Mouse (Mus musculus) neural tube, embryonic 11.5 days (tissue): ENCODE measurements around the gene Phlpp2. TPM values are rescaled to one million over a fixed set of nuclear protein-coding genes. Genes with fewer than 3 reads are reported as not detected.
A peak's percentile ranks its signal among the peaks of the same experiment; 100 is the strongest.
"Not testable (repeated sequence)": the region's sequence is repeated elsewhere in the genome, so short reads cannot be mapped to it uniquely, and the experiment has no call there.

Source experiments
- ATAC-seq: fragments of 200-750 bp; cut with Nextera tagmentation; 2 replicates; pipeline ENCODE4 v1.8.0; 2017; ENCODE audit warnings: moderate number of reproducible peaks, mild to moderate bottlenecking, moderate TSS enrichment, moderate library complexity; ENCODE audit not compliant: insufficient read depth, low FRiP score, low TSS enrichment
- DNase-seq: peaks from one replicate; pipeline ENCODE4 v3.0.0-alpha.2; 2015; ENCODE audit warnings: low spot score
- H3K27ac ChIP-seq: fragments of 300-500 bp; sonication (generic); 2 replicates; pipeline ENCODE4 v1.5.1; 2014; ENCODE audit warnings: low read depth, mild to moderate bottlenecking, low read length
- H3K27me3 ChIP-seq: fragments of 300-500 bp; sonication (generic); 2 replicates; pipeline ENCODE4 v1.6.1; 2014; ENCODE audit warnings: mild to moderate bottlenecking, low read length, mixed read lengths; ENCODE audit not compliant: control insufficient read depth, insufficient read depth
- H3K36me3 ChIP-seq: fragments of 300-500 bp; sonication (generic); 2 replicates; pipeline ENCODE4 v1.6.1; 2014; ENCODE audit warnings: mild to moderate bottlenecking, low read length, moderate library complexity, mixed read lengths; ENCODE audit not compliant: control insufficient read depth, insufficient read depth
- H3K4me1 ChIP-seq: fragments of 300-500 bp; sonication (generic); 2 replicates; pipeline ENCODE4 v1.6.1; 2014; ENCODE audit warnings: low read length, mixed read lengths; ENCODE audit not compliant: control insufficient read depth, insufficient read depth
- H3K4me2 ChIP-seq: fragments of 300-500 bp; sonication (generic); 2 replicates; pipeline ENCODE4 v1.6.1; 2014; ENCODE audit warnings: low read depth, mild to moderate bottlenecking, moderate library complexity
- H3K4me3 ChIP-seq: fragments of 300-500 bp; sonication (generic); 2 replicates; pipeline ENCODE4 v1.5.1; 2014; ENCODE audit warnings: low read depth, low read length
- H3K9ac ChIP-seq: fragments of 300-500 bp; sonication (generic); 2 replicates; pipeline ENCODE4 v1.6.1; 2014; ENCODE audit warnings: mild to moderate bottlenecking, low read length
- H3K9me3 ChIP-seq: fragments of 300-500 bp; sonication (generic); 2 replicates; pipeline ENCODE4 v1.6.1; 2016; ENCODE audit warnings: low read length; ENCODE audit not compliant: control insufficient read depth
- WGBS: fragments of 180-500 bp; shearing (Covaris S2); extraction: QIAGEN DNeasy Blood & Tissue Kit; methylation state at CpG from one replicate; pipeline ENCODE4 v1.1.7; 2014; 5-methylcytosine and 5-hydroxymethylcytosine counted together
- polyA plus RNA-seq: library from polyadenylated mRNA; unstranded; fragments of >200 nt; fragmentation: Nextera tagmentation; extraction: Ambion mirVana; gene quantifications from 2 replicates; pipeline ENCODE4 v1.2.1, GENCODE M21; 2014

Gene Phlpp2
- polyA plus RNA-seq, 1 experiment from 2014 or later, result 2.5 TPM

DNA sequence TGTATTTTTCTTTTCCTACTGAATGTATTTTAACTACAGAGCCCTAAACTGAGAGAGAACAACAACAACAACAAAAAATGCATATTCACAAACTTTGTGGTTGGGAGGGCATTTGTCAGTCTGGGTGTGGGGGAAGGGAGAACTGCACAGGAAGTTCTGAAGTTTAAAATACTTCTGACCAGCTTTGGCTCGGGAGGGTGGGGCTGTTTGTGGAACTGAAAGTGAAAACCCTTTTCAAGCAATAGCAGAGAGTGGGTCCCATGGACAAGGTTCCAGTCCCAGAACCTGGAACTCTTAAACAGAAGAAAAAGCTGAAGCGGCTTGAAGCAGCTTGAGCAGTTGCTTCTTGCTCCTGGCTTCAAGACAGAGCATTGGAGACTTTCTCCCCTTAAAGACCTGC is 4.9 kb upstream of the Phlpp2 start:
- no peak for DNase-seq

DNA sequence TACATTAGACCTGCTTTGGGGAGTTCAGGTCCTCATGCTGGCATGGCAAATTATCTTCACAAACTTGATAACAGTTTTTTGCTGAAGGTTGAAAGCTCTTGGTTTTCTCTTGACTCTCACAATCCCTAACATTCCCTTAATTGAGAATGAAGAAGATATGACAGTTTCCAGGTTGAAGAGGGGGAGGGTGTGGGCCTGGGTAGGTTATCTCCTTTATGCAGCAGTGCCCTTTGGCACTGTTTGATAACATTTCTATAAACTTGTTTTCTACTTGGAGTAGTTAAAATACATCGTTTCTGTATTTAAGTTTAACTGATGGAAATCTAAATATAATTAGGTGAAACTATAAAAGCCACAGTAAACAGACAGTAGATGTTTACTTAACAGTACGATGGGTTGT is 3.5 kb upstream of the Phlpp2 start:
- peaks cover 8% of the 10 kb centered on the region; the same call in 1 of the 2 replicates for H3K36me3 ChIP-seq

More for the DNA sequence above, 4.9 kb upstream of the Phlpp2 start:
- Histone ChIP-seq H3K9me3 (no peaks in the 10 kb centered on the region), H3K27me3 (no peaks in the 10 kb centered on the region), H3K27ac (no peak overlapping the region), H3K9ac (no peak overlapping the region), H3K4me1 (no peaks in the 10 kb centered on the region), H3K4me3 (no peak overlapping the region), H3K4me2 (no peak overlapping the region), H3K36me3 (peaks cover 8% of the 10 kb centered on the region; the same call in 1 of the 2 replicates)
- ATAC-seq, result no peak
- WGBS, result 87% methylated on average over 2 of the region's 2 CpGs

DNA sequence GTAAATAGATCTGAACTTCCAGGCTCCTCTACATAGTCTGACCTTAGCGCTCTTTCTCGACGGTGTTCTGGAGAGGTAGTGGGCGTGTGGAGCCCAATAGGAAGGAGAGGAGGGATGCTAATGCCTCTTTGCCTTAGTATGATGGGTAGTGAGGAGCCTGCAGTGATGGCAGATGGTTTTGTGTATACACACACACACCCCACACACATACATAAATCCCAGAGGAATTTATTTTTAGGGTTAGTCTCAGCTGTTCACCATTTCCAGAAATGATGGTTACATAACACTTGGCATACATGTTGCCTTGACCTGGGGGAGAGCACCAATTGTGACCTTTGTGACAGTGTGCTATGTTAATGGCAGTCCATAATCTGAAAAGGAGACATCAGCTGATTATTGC is 2.8 kb upstream of the Phlpp2 start:
- WGBS, result 90% methylated on average over 4 of the region's 4 CpGs
- no peak for ATAC-seq

More for the DNA sequence above, 3.5 kb upstream of the Phlpp2 start:
- H3K4me1 ChIP-seq, result no peaks in the 10 kb centered on the region
- no peak overlapping the region for H3K4me2 ChIP-seq
- 88% methylated on average over 2 of the region's 2 CpGs for WGBS
- H3K9ac ChIP-seq, result no peak overlapping the region
- no peak overlapping the region for H3K27ac ChIP-seq
- H3K9me3 ChIP-seq, result no peaks in the 10 kb centered on the region
- H3K27me3 ChIP-seq, result no peaks in the 10 kb centered on the region
- H3K4me3 ChIP-seq, result no peak overlapping the region
- no peak for ATAC-seq
- no peak for DNase-seq

DNA sequence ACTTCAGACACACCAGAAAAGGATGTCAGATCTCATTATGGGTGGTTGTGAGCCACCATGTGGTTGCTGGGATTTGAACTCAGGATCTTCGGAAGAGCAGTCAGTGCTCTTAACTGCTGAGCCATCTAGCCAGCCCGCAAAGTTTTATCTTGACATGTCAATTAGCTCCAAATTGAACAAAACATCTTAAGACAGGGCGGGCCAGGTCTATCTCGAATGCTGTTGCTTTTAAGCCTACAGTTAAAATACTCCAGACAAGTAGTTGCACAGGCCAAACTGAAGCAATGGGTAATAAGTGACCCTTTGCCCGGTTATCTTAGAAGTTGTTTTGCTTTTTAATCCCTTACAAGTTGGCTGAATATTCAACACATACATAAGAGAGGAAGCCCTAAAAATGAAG is 1.7 kb upstream of the Phlpp2 start:
- Histone ChIP-seq H3K27ac (no peak overlapping the region), H3K9ac (no peak overlapping the region), H3K9me3 (no peaks in the 10 kb centered on the region), H3K36me3 (peaks cover 2% of the 10 kb centered on the region; the same call in 1 of the 2 replicates), H3K4me1 (no peaks in the 10 kb centered on the region), H3K4me2 (no peak overlapping the region), H3K27me3 (no peaks in the 10 kb centered on the region), H3K4me3 (no peak overlapping the region)
- WGBS, result 95% methylated on average over 5 of the region's 5 CpGs
- DNase-seq (no peak), ATAC-seq (no peak)

More for the DNA sequence above, 2.8 kb upstream of the Phlpp2 start:
- no peak for DNase-seq
- no peaks in the 10 kb centered on the region for H3K9me3 ChIP-seq
- no peak overlapping the region for H3K27ac ChIP-seq
- H3K4me3 ChIP-seq, result no peak overlapping the region
- no peaks in the 10 kb centered on the region for H3K4me1 ChIP-seq
- no peak overlapping the region for H3K4me2 ChIP-seq
- no peak overlapping the region for H3K9ac ChIP-seq
- H3K27me3 ChIP-seq, result no peaks in the 10 kb centered on the region
- H3K36me3 ChIP-seq, result peaks cover 2% of the 10 kb centered on the region; the same call in 1 of the 2 replicates

DNA sequence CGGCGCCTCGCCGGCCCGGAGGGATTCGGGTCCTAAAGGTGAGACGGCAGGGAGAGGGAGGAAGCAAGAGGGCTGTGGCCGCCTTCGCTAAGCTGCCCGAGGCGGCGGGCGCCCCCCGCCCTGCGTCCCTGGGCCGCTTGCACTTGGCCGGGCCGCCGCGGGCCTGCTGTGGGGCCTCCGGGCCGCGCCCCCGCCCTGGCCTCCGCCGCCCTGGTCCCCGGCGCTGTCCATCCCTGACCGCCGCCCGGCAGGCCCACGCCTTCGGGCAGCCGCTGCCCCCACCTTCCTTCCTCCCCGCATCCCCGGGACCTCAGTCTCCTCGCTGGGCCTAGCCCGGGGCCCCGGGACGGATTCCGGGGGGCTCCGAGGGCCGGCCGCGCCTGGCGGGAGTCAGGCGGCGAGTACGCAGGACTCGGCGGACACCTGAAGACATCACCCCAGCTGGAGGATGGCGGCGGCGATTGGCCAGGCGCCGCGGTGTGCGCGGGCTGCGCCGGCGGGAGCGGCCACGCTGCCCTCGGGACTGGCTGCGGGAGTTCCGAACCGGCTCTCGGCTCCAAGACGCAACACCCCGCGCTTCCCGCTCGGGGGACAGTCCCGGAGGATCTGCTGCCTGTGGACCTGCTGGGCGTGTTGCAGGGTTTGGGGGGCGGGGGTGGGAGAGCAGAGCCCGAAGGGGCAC is 479 bp downstream of the Phlpp2 start:
- DNase-seq (peak; percentile 71), ATAC-seq (peak; percentile 84)
- no peaks in the 10 kb centered on the region for H3K27me3 ChIP-seq
- peak overlapping the region; percentile 94 for H3K9ac ChIP-seq
- H3K27ac ChIP-seq, result peak overlapping the region; percentile 83
- H3K36me3 ChIP-seq, result no peaks in the 10 kb centered on the region
- peak overlapping the region; percentile 95 for H3K4me3 ChIP-seq
- no peaks in the 10 kb centered on the region for H3K4me1 ChIP-seq
- under 1% methylated on average over 49 of the region's 78 CpGs for WGBS
- no peaks in the 10 kb centered on the region for H3K9me3 ChIP-seq
- peak overlapping the region; percentile 94 for H3K4me2 ChIP-seq

DNA sequence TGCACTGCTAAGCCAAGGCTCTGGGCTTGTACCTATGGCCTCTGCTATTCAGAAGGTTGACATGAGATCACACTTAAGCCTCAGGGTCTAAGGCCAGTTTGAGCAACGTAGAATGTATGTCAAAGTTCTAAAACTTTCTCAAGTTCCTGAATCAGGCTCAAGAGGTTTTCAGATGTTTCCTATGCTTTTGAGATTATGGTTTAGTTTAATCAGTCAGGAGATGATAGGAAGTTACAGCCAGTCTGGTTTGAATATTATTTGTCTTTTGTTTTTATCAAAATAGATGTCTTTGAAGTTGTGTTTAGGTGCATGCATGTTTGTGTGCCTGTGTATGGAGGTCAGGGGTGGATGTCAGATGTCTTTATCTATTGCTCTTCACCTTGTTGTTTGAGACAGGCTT is 2.7 kb downstream of the Phlpp2 start:
- Histone ChIP-seq H3K36me3 (no peaks in the 10 kb centered on the region), H3K27me3 (no peaks in the 10 kb centered on the region), H3K4me1 (no peaks in the 10 kb centered on the region), H3K4me2 (no peak overlapping the region), H3K27ac (no peak overlapping the region), H3K4me3 (no peak overlapping the region), H3K9ac (no peak overlapping the region), H3K9me3 (no peaks in the 10 kb centered on the region)
- WGBS, result 82% methylated on average over 1 of the region's 1 CpGs
- ATAC-seq (no peak), DNase-seq (no peak)

DNA sequence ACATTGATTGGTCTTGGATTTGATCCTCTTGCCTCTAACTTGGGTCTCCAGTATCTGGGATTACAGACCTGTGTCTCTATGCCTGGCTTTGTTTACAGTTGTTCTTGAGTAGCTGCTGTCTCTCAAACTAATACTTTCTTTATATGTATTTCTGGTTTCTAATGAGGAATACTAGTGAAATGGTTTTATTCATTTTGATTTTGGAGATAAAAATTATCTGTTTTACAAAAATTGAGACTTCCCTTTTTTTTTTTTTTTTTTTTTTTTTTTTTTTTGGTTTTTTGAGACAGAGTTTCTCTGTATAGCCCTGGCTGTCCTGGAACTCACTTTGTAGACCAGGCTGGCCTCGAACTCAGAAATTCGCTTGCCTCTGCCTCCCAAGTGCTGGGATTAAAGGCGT is 5.5 kb downstream of the Phlpp2 start:
- 95% methylated on average over 3 of the region's 3 CpGs for WGBS
- DNase-seq, H3K9me3 ChIP-seq, H3K27ac ChIP-seq, H3K36me3 ChIP-seq, H3K4me3 ChIP-seq, H3K4me2 ChIP-seq, ATAC-seq, H3K9ac ChIP-seq, H3K27me3 ChIP-seq, H3K4me1 ChIP-seq: not testable (repeated sequence)

DNA sequence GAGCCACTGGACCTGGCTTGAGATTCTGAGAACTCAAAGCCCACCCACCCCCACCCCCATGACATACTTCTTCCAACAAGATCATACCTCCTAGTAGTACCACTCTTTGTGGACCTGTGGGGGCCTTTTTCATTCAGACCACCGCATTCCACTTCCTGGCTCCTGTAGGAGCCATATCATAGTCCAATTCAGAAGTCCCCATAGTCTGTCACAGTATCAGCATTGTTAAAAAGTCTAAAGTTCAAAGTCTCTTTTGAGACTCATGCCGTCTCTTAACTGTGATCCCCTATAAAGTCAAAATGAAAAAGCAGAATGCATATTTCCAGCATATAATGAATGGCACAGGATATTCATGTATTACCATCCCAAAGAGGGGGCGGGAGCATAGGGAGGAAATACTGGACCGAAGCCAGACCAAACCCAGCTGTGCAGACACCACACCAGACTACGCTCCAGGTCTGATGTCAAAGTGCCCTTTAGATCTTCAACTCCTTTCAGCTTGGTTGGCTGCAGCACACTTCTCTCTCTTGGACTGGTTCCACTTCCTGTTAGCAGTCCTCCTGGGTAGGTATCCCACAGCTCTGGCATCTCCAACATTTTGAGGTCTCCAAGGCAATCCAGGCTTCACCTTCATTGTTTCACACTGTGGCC is 11.8 kb downstream of the Phlpp2 start:
- Histone ChIP-seq H3K9me3 (no peaks in the 10 kb centered on the region), H3K4me1 (no peaks in the 10 kb centered on the region), H3K27me3 (no peaks in the 10 kb centered on the region), H3K4me3 (no peak overlapping the region), H3K27ac (no peak overlapping the region), H3K9ac (no peak overlapping the region), H3K36me3 (no peaks in the 10 kb centered on the region; the same call in 1 of the 2 replicates), H3K4me2 (no peak overlapping the region)
- DNase-seq (no peak), ATAC-seq (no peak)
- 95% methylated on average over 5 of the region's 5 CpGs for WGBS

DNA sequence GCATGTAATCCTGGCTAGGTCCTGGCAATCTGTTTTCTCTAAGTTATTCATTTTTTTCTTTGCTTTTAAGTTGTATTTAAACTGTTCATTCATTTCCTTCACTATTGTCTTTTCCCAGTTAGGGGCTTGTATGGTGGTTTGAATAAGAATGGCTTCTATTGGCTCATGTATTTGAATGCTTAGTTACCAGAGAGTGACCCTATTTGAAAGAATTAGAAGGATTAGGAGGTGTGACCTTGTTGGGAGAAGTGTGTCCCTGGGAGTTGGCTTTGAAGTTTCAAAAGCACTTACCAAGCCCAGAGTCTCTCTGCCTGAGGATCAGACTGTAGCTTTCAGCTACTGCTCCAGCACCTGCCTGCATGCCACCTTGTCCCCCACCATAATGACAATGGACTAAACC is 17.0 kb downstream of the Phlpp2 start:
- Histone ChIP-seq H3K27me3 (no peaks in the 10 kb centered on the region), H3K9ac (no peak overlapping the region), H3K4me3 (no peak overlapping the region), H3K9me3 (no peaks in the 10 kb centered on the region), H3K4me1 (no peaks in the 10 kb centered on the region), H3K36me3 (no peaks in the 10 kb centered on the region; the same call in 1 of the 2 replicates), H3K27ac (no peak overlapping the region), H3K4me2 (no peak overlapping the region)
- DNase-seq (no peak), ATAC-seq (no peak)
